Mouse (Mus musculus) forebrain, postnatal 0 days (tissue): ENCODE measurements around the gene Gpatch3. TPM values are rescaled to one million over a fixed set of nuclear protein-coding genes. Genes with fewer than 3 reads are reported as not detected.

ENCODE experiments used
- ATAC-seq: fragments of 200-750 bp; cut with Nextera tagmentation; 2 replicates; pipeline ENCODE4 v1.8.0; 2017; ENCODE audit warnings: mild to moderate bottlenecking, moderate library complexity
- DNase-seq: peaks from one replicate; pipeline ENCODE4 v3.0.0-alpha.2; 2015
- H3K27ac ChIP-seq: fragments of 300-500 bp; sonication (generic); 2 replicates; pipeline ENCODE4 v1.5.1; 2014; ENCODE audit warnings: low read depth, mild to moderate bottlenecking, antibody characterized with exemption, low read length, moderate library complexity, mixed read lengths
- H3K27me3 ChIP-seq: fragments of 300-500 bp; sonication (generic); 2 replicates; pipeline ENCODE4 v1.6.1; 2014; ENCODE audit warnings: mild to moderate bottlenecking, low read length, mixed read lengths; ENCODE audit not compliant: insufficient read depth
- H3K36me3 ChIP-seq: fragments of 300-500 bp; sonication (generic); 2 replicates; pipeline ENCODE4 v1.6.1; 2014; ENCODE audit warnings: mild to moderate bottlenecking, moderate library complexity; ENCODE audit not compliant: insufficient read depth
- H3K4me1 ChIP-seq: fragments of 300-500 bp; sonication (generic); 2 replicates; pipeline ENCODE4 v1.6.1; 2014; ENCODE audit warnings: antibody characterized with exemption; ENCODE audit not compliant: insufficient read depth
- H3K4me2 ChIP-seq: fragments of 300-500 bp; sonication (generic); 2 replicates; pipeline ENCODE4 v1.6.1; 2014; ENCODE audit warnings: low read depth, mild to moderate bottlenecking, moderate library complexity
- H3K4me3 ChIP-seq: fragments of 300-500 bp; sonication (generic); 2 replicates; pipeline ENCODE4 v1.5.1; 2014; ENCODE audit warnings: low read depth, low read length, mixed read lengths
- H3K9ac ChIP-seq: fragments of 300-500 bp; sonication (generic); 2 replicates; pipeline ENCODE4 v1.6.1; 2014; ENCODE audit warnings: mild to moderate bottlenecking
- H3K9me3 ChIP-seq: fragments of 300-500 bp; sonication (generic); 2 replicates; pipeline ENCODE4 v1.6.1; 2016; ENCODE audit warnings: low read length
- CTCF ChIP-seq: sonication (generic); IDR thresholded peaks from 2 replicates; pipeline ENCODE4 v1.5.1; 2016; ENCODE audit warnings: antibody characterized with exemption, control low read depth, low read depth
- WGBS: fragments of 180-500 bp; shearing (Covaris S2); extraction: QIAGEN DNeasy Blood & Tissue Kit; methylation state at CpG from one replicate; pipeline ENCODE4 v1.1.7; 2014; 5-methylcytosine and 5-hydroxymethylcytosine counted together
- polyA plus RNA-seq: library from polyadenylated mRNA; unstranded; fragments of >200 nt; fragmentation: Nextera tagmentation; extraction: Ambion mirVana; gene quantifications from 2 replicates; pipeline ENCODE4 v1.2.1, GENCODE M21; 2015
- total RNA-seq: library from RNA; depleted of rRNA; stranded (reverse); fragments of >200 nt; gene quantifications from 2 replicates; pipeline ENCODE4 v1.2.3, GENCODE M21; 2014

The Gpatch3 gene
- total and polyA plus RNA-seq, 2 experiments from 2014 or later: 5.4 to 11.8 TPM

- H3K36me3 ChIP-seq: peaks cover 22% of the 10 kb centered on the region
- no peaks in the 10 kb centered on the region for H3K27me3 ChIP-seq
- H3K4me1 ChIP-seq: no peaks in the 10 kb centered on the region
- WGBS: 88% methylated on average over 11 of the region's 11 CpGs
- H3K4me3 ChIP-seq: no peak overlapping the region
- no peak for TF ChIP-seq CTCF
- no peak overlapping the region for H3K4me2 ChIP-seq
- H3K9ac ChIP-seq: no peak overlapping the region
- H3K9me3 ChIP-seq: no peaks in the 10 kb centered on the region
- no peak for ATAC-seq
- DNase-seq: no peak
- H3K27ac ChIP-seq: no peak overlapping the region
Measured at GRCm38 (mm10) chr4:133617936-133618335, 43.4 kb downstream of the Gpatch3 start.

GRCm38 (mm10) chr4:133619473-133620136 lies 45.1 kb downstream of the Gpatch3 start:
- H3K36me3 ChIP-seq: peaks cover 24% of the 10 kb centered on the region
- WGBS: 72% methylated on average over 4 of the region's 4 CpGs
- no peaks in the 10 kb centered on the region for H3K9me3 ChIP-seq
- no peaks in the 10 kb centered on the region for H3K4me1 ChIP-seq
- DNase-seq: no peak
- H3K27me3 ChIP-seq: no peaks in the 10 kb centered on the region
- no peak overlapping the region for H3K4me3 ChIP-seq
- no peak overlapping the region for H3K9ac ChIP-seq
- no peak for TF ChIP-seq CTCF
- ATAC-seq: no peak
- H3K27ac ChIP-seq: no peak overlapping the region
- no peak overlapping the region for H3K4me2 ChIP-seq

- TF ChIP-seq CTCF: no peak
- no peak for ATAC-seq
- H3K9ac ChIP-seq: no peak overlapping the region
- H3K4me1 ChIP-seq: no peaks in the 10 kb centered on the region
- H3K27me3 ChIP-seq: no peaks in the 10 kb centered on the region
- H3K4me2 ChIP-seq: no peak overlapping the region
- H3K36me3 ChIP-seq: peaks cover 30% of the 10 kb centered on the region
- no peak overlapping the region for H3K4me3 ChIP-seq
- no peaks in the 10 kb centered on the region for H3K9me3 ChIP-seq
- H3K27ac ChIP-seq: no peak overlapping the region
- no peak for DNase-seq
- WGBS: 90% methylated on average over 8 of the region's 8 CpGs
Measured at GRCm38 (mm10) chr4:133620668-133621067, 46.1 kb downstream of the Gpatch3 start.

- ATAC-seq: no peak
- Histone ChIP-seq H3K4me1 (no peaks in the 10 kb centered on the region), H3K9me3 (no peaks in the 10 kb centered on the region), H3K27me3 (no peaks in the 10 kb centered on the region), H3K9ac (no peak overlapping the region), H3K27ac (no peak overlapping the region), H3K4me3 (no peak overlapping the region), H3K36me3 (peaks cover 40% of the 10 kb centered on the region), H3K4me2 (no peak overlapping the region)
- WGBS: 85% methylated on average over 10 of the region's 11 CpGs
- no peak for DNase-seq
- no peak for TF ChIP-seq CTCF
Measured at GRCm38 (mm10) chr4:133622161-133622695, 47.7 kb downstream of the Gpatch3 start.

- peaks cover 37% of the 10 kb centered on the region for H3K36me3 ChIP-seq
- DNase-seq (no peak), ATAC-seq (no peak)
- no peak overlapping the region for H3K27ac ChIP-seq
- WGBS: 88% methylated on average over 7 of the region's 7 CpGs
- H3K4me2 ChIP-seq: no peak overlapping the region
- no peaks in the 10 kb centered on the region for H3K27me3 ChIP-seq
- no peak overlapping the region for H3K4me3 ChIP-seq
- no peak overlapping the region for H3K9ac ChIP-seq
- H3K4me1 ChIP-seq: no peaks in the 10 kb centered on the region
- TF ChIP-seq CTCF: no peak
- no peaks in the 10 kb centered on the region for H3K9me3 ChIP-seq
Measured at GRCm38 (mm10) chr4:133624830-133625229, 50.3 kb downstream of the Gpatch3 start.

GRCm38 (mm10) chr4:133625621-133626071 lies 51.1 kb downstream of the Gpatch3 start:
- no peak for ATAC-seq
- Histone ChIP-seq H3K27ac (no peak overlapping the region), H3K27me3 (no peaks in the 10 kb centered on the region), H3K9me3 (no peaks in the 10 kb centered on the region), H3K4me1 (no peaks in the 10 kb centered on the region), H3K4me2 (no peak overlapping the region), H3K9ac (no peak overlapping the region), H3K4me3 (no peak overlapping the region), H3K36me3 (peaks cover 37% of the 10 kb centered on the region)
- no peak for DNase-seq
- WGBS: 63% methylated on average over 11 of the region's 11 CpGs
- no peak for TF ChIP-seq CTCF

GRCm38 (mm10) chr4:133626221-133626620 lies 51.7 kb downstream of the Gpatch3 start:
- no peak overlapping the region for H3K27ac ChIP-seq
- no peak overlapping the region for H3K4me3 ChIP-seq
- no peak for DNase-seq
- 59% methylated on average over 5 of the region's 5 CpGs for WGBS
- H3K9me3 ChIP-seq: no peaks in the 10 kb centered on the region
- peaks cover 33% of the 10 kb centered on the region for H3K36me3 ChIP-seq
- ATAC-seq: no peak
- H3K4me1 ChIP-seq: no peaks in the 10 kb centered on the region
- H3K27me3 ChIP-seq: no peaks in the 10 kb centered on the region
- no peak overlapping the region for H3K4me2 ChIP-seq
- no peak overlapping the region for H3K9ac ChIP-seq
- no peak for TF ChIP-seq CTCF
